Mouse (Mus musculus): ENCODE measurements at regions not wholly inside any gene's neighbourhood (a gene's known extent, or its start where the extent isn't known, plus 50 kb on each side); places are given as distances from the start of the nearest gene placed in this dataset.
A peak's percentile ranks its signal among the peaks of the same experiment; 100 is the strongest.

- Histone ChIP-seq H3K27ac (ENCODE audit: low read depth, low read length) (no peak overlapping the region), H3K36me3 (ENCODE audit: control insufficient read depth, insufficient read depth, low read length) (no peaks in the 10 kb centered on the region), H3K27me3 (ENCODE audit: control insufficient read depth, insufficient read depth, low read length) (no peaks in the 10 kb centered on the region), H3K4me1 (ENCODE audit: control insufficient read depth, insufficient read depth, low read length) (no peaks in the 10 kb centered on the region), H3K4me3 (ENCODE audit: low read depth, low read length) (no peak overlapping the region), H3K9ac (ENCODE audit: low read depth, low read length) (no peak overlapping the region), H3K9me3 (replicated peaks; ENCODE audit: control insufficient read depth, low read length) (no peaks in the 10 kb centered on the region), H3K4me2 (no peak overlapping the region)
- ATAC-seq (replicated peaks; ENCODE audit: insufficient number of reproducible peaks, low FRiP score, low TSS enrichment): no peak
- WGBS (ENCODE audit: insufficient replicate concordance): 75% methylated on average over 5 of the region's 5 CpGs
These were observed 89.3 kb upstream of the Atg10 start for GRCm38 (mm10) chr13:91312905-91313571.

- no peaks in the 10 kb centered on the region for H3K27me3 ChIP-seq (ENCODE audit: control insufficient read depth, insufficient read depth, low read length)
- ATAC-seq (replicated peaks; ENCODE audit: insufficient number of reproducible peaks, low FRiP score, low TSS enrichment): no peak
- 84% methylated on average over 6 of the region's 6 CpGs for WGBS (ENCODE audit: insufficient replicate concordance)
- H3K4me3 ChIP-seq (ENCODE audit: low read depth, low read length): no peak overlapping the region
- no peaks in the 10 kb centered on the region for H3K9me3 ChIP-seq (replicated peaks; ENCODE audit: control insufficient read depth, low read length)
- H3K4me2 ChIP-seq: no peak overlapping the region
- H3K9ac ChIP-seq (ENCODE audit: low read depth, low read length): no peak overlapping the region
- H3K4me1 ChIP-seq (ENCODE audit: control insufficient read depth, insufficient read depth, low read length): no peaks in the 10 kb centered on the region
- no peak overlapping the region for H3K27ac ChIP-seq (ENCODE audit: low read depth, low read length)
- H3K36me3 ChIP-seq (ENCODE audit: control insufficient read depth, insufficient read depth, low read length): no peaks in the 10 kb centered on the region
These were observed 98.6 kb upstream of the Atg10 start for GRCm38 (mm10) chr13:91322331-91322730.

- Histone ChIP-seq H3K9ac (ENCODE audit: low read depth, low read length) (no peak overlapping the region), H3K27me3 (ENCODE audit: control insufficient read depth, insufficient read depth, low read length) (no peaks in the 10 kb centered on the region), H3K4me1 (ENCODE audit: control insufficient read depth, insufficient read depth, low read length) (no peaks in the 10 kb centered on the region), H3K4me2 (no peak overlapping the region), H3K27ac (ENCODE audit: low read depth, low read length) (no peak overlapping the region), H3K4me3 (ENCODE audit: low read depth, low read length) (no peak overlapping the region), H3K36me3 (ENCODE audit: control insufficient read depth, insufficient read depth, low read length) (no peaks in the 10 kb centered on the region), H3K9me3 (replicated peaks; ENCODE audit: control insufficient read depth, low read length) (no peaks in the 10 kb centered on the region)
- no peak for ATAC-seq (replicated peaks; ENCODE audit: insufficient number of reproducible peaks, low FRiP score, low TSS enrichment)
- 80% methylated on average over 3 of the region's 3 CpGs for WGBS (ENCODE audit: insufficient replicate concordance)
These were observed 103.1 kb upstream of the Atg10 start for GRCm38 (mm10) chr13:91326834-91327233.

GRCm38 (mm10) chr13:91334283-91334682, 110.5 kb upstream of the Atg10 start:
- Histone ChIP-seq H3K4me3 (ENCODE audit: low read depth, low read length) (no peak overlapping the region), H3K9ac (ENCODE audit: low read depth, low read length) (no peak overlapping the region), H3K4me2 (no peak overlapping the region), H3K27ac (ENCODE audit: low read depth, low read length) (no peak overlapping the region), H3K4me1 (ENCODE audit: control insufficient read depth, insufficient read depth, low read length) (no peaks in the 10 kb centered on the region), H3K9me3 (replicated peaks; ENCODE audit: control insufficient read depth, low read length) (no peaks in the 10 kb centered on the region), H3K27me3 (ENCODE audit: control insufficient read depth, insufficient read depth, low read length) (no peaks in the 10 kb centered on the region), H3K36me3 (ENCODE audit: control insufficient read depth, insufficient read depth, low read length) (no peaks in the 10 kb centered on the region)
- ATAC-seq (replicated peaks; ENCODE audit: insufficient number of reproducible peaks, low FRiP score, low TSS enrichment): no peak

GRCm38 (mm10) chr13:91344139-91344538, 115.9 kb upstream of the Ssbp2 start:
- H3K9me3 ChIP-seq (replicated peaks; ENCODE audit: control insufficient read depth, low read length): no peaks in the 10 kb centered on the region
- WGBS (ENCODE audit: insufficient replicate concordance): 61% methylated on average over 1 of the region's 1 CpGs
- H3K4me3 ChIP-seq (ENCODE audit: low read depth, low read length): no peak overlapping the region
- no peak overlapping the region for H3K27ac ChIP-seq (ENCODE audit: low read depth, low read length)
- no peak overlapping the region for H3K4me2 ChIP-seq
- no peak for ATAC-seq (replicated peaks; ENCODE audit: insufficient number of reproducible peaks, low FRiP score, low TSS enrichment)
- H3K36me3 ChIP-seq (ENCODE audit: control insufficient read depth, insufficient read depth, low read length): no peaks in the 10 kb centered on the region
- H3K27me3 ChIP-seq (ENCODE audit: control insufficient read depth, insufficient read depth, low read length): no peaks in the 10 kb centered on the region
- no peak overlapping the region for H3K9ac ChIP-seq (ENCODE audit: low read depth, low read length)
- H3K4me1 ChIP-seq (ENCODE audit: control insufficient read depth, insufficient read depth, low read length): no peaks in the 10 kb centered on the region

- Histone ChIP-seq H3K27me3 (ENCODE audit: control insufficient read depth, insufficient read depth, low read length) (no peaks in the 10 kb centered on the region), H3K27ac (ENCODE audit: low read depth, low read length) (no peak overlapping the region), H3K4me1 (ENCODE audit: control insufficient read depth, insufficient read depth, low read length) (0 out of 2 replicates have a peak, but pooled peaks cover 4% of the 10 kb centered on the region), H3K36me3 (ENCODE audit: control insufficient read depth, insufficient read depth, low read length) (no peaks in the 10 kb centered on the region), H3K4me3 (ENCODE audit: low read depth, low read length) (no peak overlapping the region), H3K9me3 (replicated peaks; ENCODE audit: control insufficient read depth, low read length) (no peaks in the 10 kb centered on the region), H3K4me2 (no peak overlapping the region), H3K9ac (ENCODE audit: low read depth, low read length) (no peak overlapping the region)
- WGBS (ENCODE audit: insufficient replicate concordance): 91% methylated on average over 12 of the region's 12 CpGs
- ATAC-seq (replicated peaks; ENCODE audit: insufficient number of reproducible peaks, low FRiP score, low TSS enrichment): no peak
These were observed 111.5 kb upstream of the Ssbp2 start for GRCm38 (mm10) chr13:91348489-91349083.

GRCm38 (mm10) chr13:91352311-91352710, 107.8 kb upstream of the Ssbp2 start:
- Histone ChIP-seq H3K9me3 (replicated peaks; ENCODE audit: control insufficient read depth, low read length) (no peaks in the 10 kb centered on the region), H3K4me1 (ENCODE audit: control insufficient read depth, insufficient read depth, low read length) (0 out of 2 replicates have a peak, but pooled peaks cover 4% of the 10 kb centered on the region), H3K36me3 (ENCODE audit: control insufficient read depth, insufficient read depth, low read length) (no peaks in the 10 kb centered on the region), H3K4me3 (ENCODE audit: low read depth, low read length) (no peak overlapping the region), H3K27ac (ENCODE audit: low read depth, low read length) (0 out of 2 replicates have a peak overlapping the region, but pooled peaks have one; percentile 35), H3K4me2 (no peak overlapping the region), H3K27me3 (ENCODE audit: control insufficient read depth, insufficient read depth, low read length) (no peaks in the 10 kb centered on the region), H3K9ac (ENCODE audit: low read depth, low read length) (no peak overlapping the region)
- WGBS (ENCODE audit: insufficient replicate concordance): 32% methylated on average over 8 of the region's 8 CpGs
- peak; percentile 71; the same call in 1 of the 2 replicates for ATAC-seq (replicated peaks; ENCODE audit: insufficient number of reproducible peaks, low FRiP score, low TSS enrichment)

- WGBS (ENCODE audit: insufficient replicate concordance): 74% methylated on average over 9 of the region's 9 CpGs
- H3K4me1 ChIP-seq (ENCODE audit: control insufficient read depth, insufficient read depth, low read length): 0 out of 2 replicates have a peak, but pooled peaks cover 4% of the 10 kb centered on the region
- H3K9me3 ChIP-seq (replicated peaks; ENCODE audit: control insufficient read depth, low read length): no peaks in the 10 kb centered on the region
- ATAC-seq (replicated peaks; ENCODE audit: insufficient number of reproducible peaks, low FRiP score, low TSS enrichment): no peak
- no peaks in the 10 kb centered on the region for H3K36me3 ChIP-seq (ENCODE audit: control insufficient read depth, insufficient read depth, low read length)
- H3K27me3 ChIP-seq (ENCODE audit: control insufficient read depth, insufficient read depth, low read length): no peaks in the 10 kb centered on the region
- no peak overlapping the region for H3K27ac ChIP-seq (ENCODE audit: low read depth, low read length)
- H3K4me3 ChIP-seq (ENCODE audit: low read depth, low read length): no peak overlapping the region
- no peak overlapping the region for H3K4me2 ChIP-seq
- H3K9ac ChIP-seq (ENCODE audit: low read depth, low read length): no peak overlapping the region
These were observed 103.6 kb upstream of the Ssbp2 start for GRCm38 (mm10) chr13:91356516-91356915.

- Histone ChIP-seq H3K9me3 (replicated peaks; ENCODE audit: control insufficient read depth, low read length) (no peaks in the 10 kb centered on the region), H3K36me3 (ENCODE audit: control insufficient read depth, insufficient read depth, low read length) (no peaks in the 10 kb centered on the region), H3K4me2 (no peak overlapping the region), H3K4me1 (ENCODE audit: control insufficient read depth, insufficient read depth, low read length) (peaks cover 3% of the 10 kb centered on the region), H3K4me3 (ENCODE audit: low read depth, low read length) (no peak overlapping the region), H3K27me3 (ENCODE audit: control insufficient read depth, insufficient read depth, low read length) (no peaks in the 10 kb centered on the region), H3K27ac (ENCODE audit: low read depth, low read length) (no peak overlapping the region), H3K9ac (ENCODE audit: low read depth, low read length) (no peak overlapping the region)
- ATAC-seq (replicated peaks; ENCODE audit: insufficient number of reproducible peaks, low FRiP score, low TSS enrichment): no peak
- 43% methylated on average over 6 of the region's 6 CpGs for WGBS (ENCODE audit: insufficient replicate concordance)
These were observed 100.0 kb upstream of the Ssbp2 start for GRCm38 (mm10) chr13:91360121-91360520.

Data from heart, embryonic 11.5 days (tissue).